Mouse (Mus musculus): Measurements from ENCODE around the gene Fdx1l. TPM values are rescaled to one million over a fixed set of nuclear protein-coding genes. Genes with fewer than 3 reads are reported as not detected.
A peak's percentile ranks its signal among the peaks of the same experiment; 100 is the strongest.

The Fdx1l gene
- polyA plus RNA-seq, 1 experiment from 2014 or later, result 44.7 TPM

GRCm38 (mm10) chr9:21029291-21030054 is 43.9 kb downstream of the Fdx1l start, which contains the start of gene Icam4:
Gene Icam4 (plus strand): TSS chr9:21029373.
- DNase-seq (ENCODE audit: low spot score), result peak; percentile 73

- no peak for DNase-seq (ENCODE audit: low spot score)
Measured at GRCm38 (mm10) chr9:21028560-21029110, 44.8 kb downstream of the Fdx1l start.

- DNase-seq (ENCODE audit: low spot score), result no peak
Measured at GRCm38 (mm10) chr9:21027774-21028290, 45.6 kb downstream of the Fdx1l start.

GRCm38 (mm10) chr9:21026849-21027248 is 46.6 kb downstream of the Fdx1l start:
- no peak for DNase-seq (ENCODE audit: low spot score)

- DNase-seq (ENCODE audit: low spot score), result no peak
Measured at GRCm38 (mm10) chr9:21025258-21025810, 48.1 kb downstream of the Fdx1l start.

GRCm38 (mm10) chr9:21022726-21023125 is 50.7 kb downstream of the Fdx1l start:
- no peak for DNase-seq (ENCODE audit: low spot score)

GRCm38 (mm10) chr9:21022288-21022687 is 51.1 kb downstream of the Fdx1l start:
- no peak for DNase-seq (ENCODE audit: low spot score)

GRCm38 (mm10) chr9:21021363-21021762 is 52.1 kb downstream of the Fdx1l start:
- no peak for DNase-seq (ENCODE audit: low spot score)

- no peak for DNase-seq (ENCODE audit: low spot score)
Measured at GRCm38 (mm10) chr9:21018600-21018999, 54.8 kb downstream of the Fdx1l start.

MicroRNAs encoded within 50 kb of the gene (microRNA counts, 519-probe panel; counts per million panel counts)
- 473 counts per million, percentile 71 among the panel's probes with 10 or more counts for microRNA mmu-miR-1900

Small RNAs within 50 kb of the gene (microRNA-seq; reads per million reads assigned to microRNA genes)
- gene Mir1900 (ENCODE audit: borderline number of aligned reads), result not detected
- gene Mir7082 (ENCODE audit: borderline number of aligned reads), result not detected

Other genes with a start within 250 kb of the Fdx1l start
- 9.2 and 15.1 TPM in 2 replicates for gene A230050P20Rik, start 205.0 kb downstream of the Fdx1l start, polyA plus RNA-seq (2015; fragmentation: Nextera tagmentation; extraction: Ambion mirVana)
- gene Angptl6, start 193.9 kb downstream of the Fdx1l start, polyA plus RNA-seq (2015; fragmentation: Nextera tagmentation; extraction: Ambion mirVana), result 6.7 and 7.3 TPM in 2 replicates
- 74.4 and 83.0 TPM in 2 replicates for gene Ppan, start 185.4 kb downstream of the Fdx1l start, polyA plus RNA-seq (2015; fragmentation: Nextera tagmentation; extraction: Ambion mirVana)
- gene Eif3g, start 175.0 kb downstream of the Fdx1l start, polyA plus RNA-seq (2015; fragmentation: Nextera tagmentation; extraction: Ambion mirVana), result 303 and 310 TPM in 2 replicates
- 90.0 and 96.3 TPM in 2 replicates for gene Dnmt1, start 113.7 kb downstream of the Fdx1l start, polyA plus RNA-seq (2015; fragmentation: Nextera tagmentation; extraction: Ambion mirVana)
- gene S1pr2, start 96.8 kb downstream of the Fdx1l start, polyA plus RNA-seq (2015; fragmentation: Nextera tagmentation; extraction: Ambion mirVana), result 12.1 and 12.7 TPM in 2 replicates
- gene Mrpl4, start 70.9 kb downstream of the Fdx1l start, polyA plus RNA-seq (2015; fragmentation: Nextera tagmentation; extraction: Ambion mirVana), result 116 and 130 TPM in 2 replicates
- 64.8 and 64.9 TPM in 2 replicates for gene Icam1, start 57.6 kb downstream of the Fdx1l start, polyA plus RNA-seq (2015; fragmentation: Nextera tagmentation; extraction: Ambion mirVana)
- gene Icam4, start 44.2 kb downstream of the Fdx1l start, polyA plus RNA-seq (2015; fragmentation: Nextera tagmentation; extraction: Ambion mirVana), result 0.31 and 0.48 TPM in 2 replicates
- 0.14 and 0.33 TPM in 2 replicates for gene Icam5, start 41.5 kb downstream of the Fdx1l start, polyA plus RNA-seq (2015; fragmentation: Nextera tagmentation; extraction: Ambion mirVana)
- gene Zglp1, start 6.5 kb downstream of the Fdx1l start, polyA plus RNA-seq (2015; fragmentation: Nextera tagmentation; extraction: Ambion mirVana), result 0.59 and 0.69 TPM in 2 replicates
- 0.09 and 0.26 TPM in 2 replicates for gene Gm49373, start 518 bp downstream of the Fdx1l start, polyA plus RNA-seq (2015; fragmentation: Nextera tagmentation; extraction: Ambion mirVana)
- 1.2 and 1.6 TPM in 2 replicates for gene Gm38431, start 18.4 kb upstream of the Fdx1l start, polyA plus RNA-seq (2015; fragmentation: Nextera tagmentation; extraction: Ambion mirVana)
- gene Raver1, start 18.4 kb upstream of the Fdx1l start, polyA plus RNA-seq (2015; fragmentation: Nextera tagmentation; extraction: Ambion mirVana), result 33.2 and 45.9 TPM in 2 replicates
- gene Tyk2, start 57.6 kb upstream of the Fdx1l start, polyA plus RNA-seq (2015; fragmentation: Nextera tagmentation; extraction: Ambion mirVana), result 13.8 and 14.0 TPM in 2 replicates
- gene Cdc37, start 76.4 kb upstream of the Fdx1l start, polyA plus RNA-seq (2015; fragmentation: Nextera tagmentation; extraction: Ambion mirVana), result 281 and 307 TPM in 2 replicates
- gene Pde4a, start 92.1 kb upstream of the Fdx1l start, polyA plus RNA-seq (2015; fragmentation: Nextera tagmentation; extraction: Ambion mirVana), result 0.95 and 1.0 TPM in 2 replicates
- gene Keap1, start 165.7 kb upstream of the Fdx1l start, polyA plus RNA-seq (2015; fragmentation: Nextera tagmentation; extraction: Ambion mirVana), result 61.2 and 64.2 TPM in 2 replicates
- gene S1pr5, start 174.8 kb upstream of the Fdx1l start, polyA plus RNA-seq (2015; fragmentation: Nextera tagmentation; extraction: Ambion mirVana), result 0.09 TPM in 1 of 2 replicates, not detected in the other
- 49.2 and 56.2 TPM in 2 replicates for gene Atg4d, start 191.7 kb upstream of the Fdx1l start, polyA plus RNA-seq (2015; fragmentation: Nextera tagmentation; extraction: Ambion mirVana)
- gene Kri1, start 214.4 kb upstream of the Fdx1l start, polyA plus RNA-seq (2015; fragmentation: Nextera tagmentation; extraction: Ambion mirVana), result 17.9 and 25.1 TPM in 2 replicates
- 216 and 234 TPM in 2 replicates for gene Cdkn2d, start 217.8 kb upstream of the Fdx1l start, polyA plus RNA-seq (2015; fragmentation: Nextera tagmentation; extraction: Ambion mirVana)
- 20.2 and 21.0 TPM in 2 replicates for gene Ap1m2, start 238.7 kb upstream of the Fdx1l start, polyA plus RNA-seq (2015; fragmentation: Nextera tagmentation; extraction: Ambion mirVana)
- 161 and 167 TPM in 2 replicates for gene Slc44a2, start 247.1 kb upstream of the Fdx1l start, polyA plus RNA-seq (2015; fragmentation: Nextera tagmentation; extraction: Ambion mirVana)